Mouse (Mus musculus) G1E-ER4 (cell line): ENCODE results near the gene Zic4. TPM values are rescaled to one million over a fixed set of nuclear protein-coding genes. Genes with fewer than 3 reads are reported as not detected.

Experiments used
- GATA1 ChIP-seq: IDR thresholded peaks from one replicate; pipeline ENCODE4 v1.8.0; 2012; ENCODE audit warnings: low read length, inconsistent platforms
- polyA plus RNA-seq: library from polyadenylated mRNA; stranded (reverse); fragments of >175 nt; gene quantifications from 2 replicates; pipeline ENCODE4 v1.2.3, GENCODE M21; 2012

The Zic4 gene
- polyA plus RNA-seq, 1 experiment: not detected

DNA sequence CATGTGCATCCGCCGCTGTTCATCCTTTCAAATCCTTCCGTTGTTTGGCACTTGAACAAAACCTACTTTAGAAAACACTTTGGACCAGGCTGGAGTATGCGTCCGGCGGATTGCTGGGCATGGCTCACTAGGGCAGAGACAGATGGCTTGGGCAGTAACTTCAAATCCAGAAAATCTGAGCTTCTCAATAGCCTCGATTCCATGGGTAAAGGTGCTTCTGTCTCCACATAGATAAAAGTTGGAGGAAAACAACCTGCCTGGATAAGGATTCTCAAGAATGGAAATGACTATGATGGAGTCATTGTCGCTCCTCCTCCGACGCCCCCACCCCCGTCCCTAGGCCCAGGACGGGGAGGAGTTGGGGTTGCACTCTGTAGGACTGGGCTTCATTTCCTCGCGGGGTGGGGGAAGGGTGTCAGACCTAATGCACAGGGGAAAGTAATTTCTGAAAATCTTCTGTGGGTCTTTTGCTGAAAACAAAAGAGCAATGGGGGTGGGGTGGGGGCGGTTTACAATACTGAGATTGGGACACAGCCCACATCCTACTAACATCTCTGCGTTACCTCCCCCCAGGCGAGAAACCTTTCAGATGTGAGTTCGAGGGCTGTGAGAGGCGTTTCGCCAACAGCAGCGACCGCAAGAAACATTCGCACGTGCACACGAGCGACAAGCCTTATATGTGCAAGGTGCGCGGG, 21.4 kb downstream of the Zic4 start:
- no peak for TF ChIP-seq GATA1

DNA sequence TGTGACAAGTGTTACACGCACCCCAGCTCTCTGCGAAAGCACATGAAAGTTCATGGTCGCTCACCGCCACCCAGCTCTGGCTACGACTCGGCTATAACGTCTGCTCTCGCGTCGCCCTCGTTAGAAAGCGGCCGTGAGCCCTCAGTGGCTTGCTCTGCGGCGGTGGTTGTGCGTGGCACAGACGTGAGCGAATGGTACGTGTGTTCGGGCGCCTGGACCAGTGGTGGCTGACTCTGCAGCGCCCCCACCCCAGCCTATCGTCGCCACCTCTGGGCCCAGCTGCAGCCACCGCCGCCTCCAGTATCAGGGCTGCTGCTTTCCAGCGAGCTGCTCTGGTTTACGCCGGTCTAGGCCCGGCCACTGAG, 21.9 kb downstream of the Zic4 start:
- TF ChIP-seq GATA1: no peak

DNA sequence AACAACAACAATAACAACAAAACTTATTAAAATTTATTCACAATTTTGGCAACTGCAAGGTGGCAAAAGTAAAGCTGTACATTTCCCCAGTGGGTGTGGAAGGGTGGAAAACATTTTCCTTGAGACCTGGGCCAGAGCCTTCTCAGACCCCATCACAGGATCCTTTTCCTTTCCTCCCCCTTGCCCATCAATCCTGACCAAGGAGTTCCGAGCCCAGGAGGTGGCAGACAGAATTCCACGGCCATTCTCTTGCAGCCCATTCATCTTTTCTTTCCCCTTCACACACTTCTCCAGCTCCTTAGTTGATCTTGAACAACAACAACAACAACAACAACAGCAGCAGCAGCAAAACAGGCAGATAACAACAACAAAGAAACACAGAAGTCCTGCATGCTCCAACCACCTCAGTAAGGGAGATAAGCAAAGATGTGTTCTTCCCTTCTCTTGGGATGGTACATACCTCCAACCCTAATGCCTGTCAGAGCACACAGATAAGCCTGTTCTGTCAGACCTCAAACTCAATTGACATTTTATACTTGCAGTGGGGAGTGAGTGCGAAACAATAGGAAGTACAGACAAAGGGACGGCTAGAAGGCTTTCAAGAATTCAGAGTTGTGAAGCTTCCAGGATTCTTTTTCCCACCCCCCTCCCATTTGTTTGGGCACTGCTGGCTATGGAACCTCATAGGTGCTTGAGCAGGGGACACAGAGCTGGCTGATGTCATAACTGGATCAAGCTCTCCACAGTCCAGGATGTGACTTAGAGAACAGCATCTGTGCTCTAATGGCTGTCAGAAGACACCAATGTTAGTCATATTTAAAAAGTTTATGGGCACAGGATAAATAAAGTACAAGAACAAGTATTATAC, 22.7 kb downstream of the Zic4 start:
- TF ChIP-seq GATA1: no peak

DNA sequence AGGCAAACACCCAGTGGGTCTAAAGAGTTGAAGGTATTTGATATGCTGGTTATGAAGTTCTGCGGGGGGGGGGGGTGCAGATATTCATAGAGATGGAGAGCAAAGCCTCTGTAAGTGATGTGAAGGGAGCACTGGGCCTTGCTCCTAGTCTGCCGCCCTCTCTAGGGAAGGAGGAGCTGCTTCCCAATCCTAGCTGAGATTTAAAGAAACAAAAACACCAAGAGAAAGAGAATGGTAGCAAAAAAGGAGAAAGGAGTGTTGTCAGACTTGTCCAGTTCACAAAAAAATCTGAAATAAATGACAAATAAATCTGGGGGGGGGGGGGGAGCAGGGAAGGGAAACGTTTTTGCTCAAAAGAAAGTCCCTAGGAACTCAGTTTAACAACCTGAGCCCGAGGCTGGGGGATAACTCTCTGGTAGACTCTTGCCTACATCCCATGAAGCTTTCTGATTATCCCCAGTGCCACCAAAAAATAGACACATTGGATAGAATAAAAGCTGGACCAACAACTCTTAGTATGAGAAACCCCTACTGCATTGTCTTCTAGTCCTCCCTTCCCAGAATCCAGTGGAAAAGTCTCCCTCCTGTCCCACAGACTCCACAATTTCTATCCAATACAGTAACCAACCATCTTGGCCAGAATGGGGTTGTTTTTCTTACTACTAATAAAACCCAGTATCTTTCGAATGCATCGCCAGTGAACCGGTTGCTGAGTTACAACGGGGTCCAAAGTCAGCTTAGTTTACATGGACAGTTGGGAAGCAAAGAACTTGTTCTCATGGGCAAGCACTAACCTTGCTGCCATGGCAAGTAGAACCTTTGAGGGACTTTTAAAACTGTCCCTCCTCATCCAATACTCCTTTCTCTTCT, 23.6 kb downstream of the Zic4 start:
- TF ChIP-seq GATA1: no peak

DNA sequence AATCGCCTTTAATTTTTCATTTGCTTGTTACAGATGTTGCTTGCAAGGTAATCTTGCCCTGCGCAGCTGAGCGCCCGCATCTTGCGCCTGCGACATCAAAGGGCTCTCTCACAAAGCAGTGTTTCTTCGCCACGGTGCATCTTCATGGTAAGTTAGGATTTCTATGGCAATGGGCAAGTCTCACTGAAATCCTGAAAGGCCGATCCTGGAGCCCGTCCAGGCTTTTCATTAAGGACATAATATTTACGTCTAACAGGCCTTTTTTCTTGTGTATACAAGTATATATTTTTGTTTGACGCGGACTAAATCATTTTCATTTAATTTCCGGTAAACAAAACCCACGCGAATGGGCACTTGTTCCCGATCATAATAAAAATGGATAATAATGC, 24.3 kb downstream of the Zic4 start:
- no peak for TF ChIP-seq GATA1

DNA sequence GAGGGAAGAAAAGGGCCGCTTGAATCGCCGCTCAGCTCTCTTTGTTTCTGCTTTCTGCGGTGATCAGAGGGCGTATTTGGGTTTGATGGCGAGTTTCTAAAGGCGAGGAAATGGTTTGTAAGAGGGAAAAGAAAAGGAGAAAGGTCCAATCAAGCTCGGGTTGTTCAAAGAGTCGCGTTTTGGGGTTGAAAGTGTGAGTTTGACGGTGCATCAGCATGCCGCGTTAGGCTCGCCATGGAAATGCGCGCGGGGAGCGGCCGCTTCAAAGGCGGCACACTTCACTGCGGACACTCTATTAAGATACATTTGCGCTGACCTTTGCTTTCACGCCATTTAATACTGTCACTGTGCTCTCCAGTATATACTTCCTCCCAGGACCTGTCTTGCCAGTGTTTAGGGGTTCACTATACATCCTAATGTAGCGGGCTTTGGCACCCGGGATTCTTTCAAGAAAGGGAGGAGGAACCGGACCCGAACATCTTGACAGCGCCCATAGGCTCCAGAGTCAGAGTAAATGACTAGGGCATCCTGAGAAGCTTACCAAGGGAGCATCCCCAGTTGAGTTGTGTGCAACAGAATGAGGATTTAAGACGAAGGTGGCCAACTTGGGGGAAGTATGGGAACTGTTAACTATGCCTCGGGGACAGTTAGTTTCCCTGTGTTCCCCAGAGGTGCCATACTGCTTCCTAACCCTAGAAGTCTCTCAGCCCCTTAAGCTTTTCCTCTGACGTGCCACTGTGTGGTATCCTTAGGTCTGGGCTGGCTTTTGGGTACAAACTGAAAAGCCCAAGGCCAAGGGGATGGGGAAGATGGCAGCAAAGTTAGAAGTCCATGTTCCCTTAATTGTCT, 24.9 kb downstream of the Zic4 start:
- no peak for TF ChIP-seq GATA1

DNA sequence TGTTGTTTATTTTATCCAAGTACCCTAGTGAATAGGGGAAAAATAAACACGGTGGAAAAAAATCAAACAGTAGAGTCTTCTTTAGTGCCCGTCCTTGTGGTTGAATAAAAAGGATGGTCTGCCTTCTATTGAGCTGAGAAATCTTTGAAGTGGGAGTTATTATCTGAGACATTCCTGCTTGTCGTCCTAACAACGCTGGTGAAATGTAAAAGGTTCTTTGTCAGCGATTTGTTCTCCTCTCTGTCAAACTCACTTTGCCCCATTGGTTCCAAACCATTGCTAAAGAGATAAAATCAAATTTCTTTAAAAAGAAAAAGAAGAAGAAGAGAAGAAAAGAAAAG, 25.5 kb downstream of the Zic4 start:
- TF ChIP-seq GATA1: no peak

DNA sequence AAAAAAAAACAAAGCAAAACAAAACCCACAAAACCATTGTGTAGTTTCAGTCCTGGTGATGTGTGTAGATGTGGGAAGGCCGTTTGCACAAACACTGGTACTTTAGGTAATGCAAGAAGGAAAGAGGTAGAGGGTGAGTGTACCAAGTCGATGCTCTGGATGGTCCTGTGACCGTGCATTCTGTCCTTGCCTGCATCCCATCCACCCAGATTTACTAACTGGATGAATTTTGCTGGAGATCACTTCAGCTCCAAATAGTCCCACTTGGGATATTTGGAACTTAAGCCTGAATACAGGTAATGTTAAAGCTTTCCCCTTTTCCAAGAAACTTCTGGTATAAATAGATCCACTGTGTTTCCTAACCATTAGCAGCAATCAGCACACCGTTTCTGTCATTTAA, 26.0 kb downstream of the Zic4 start:
- no peak for TF ChIP-seq GATA1

DNA sequence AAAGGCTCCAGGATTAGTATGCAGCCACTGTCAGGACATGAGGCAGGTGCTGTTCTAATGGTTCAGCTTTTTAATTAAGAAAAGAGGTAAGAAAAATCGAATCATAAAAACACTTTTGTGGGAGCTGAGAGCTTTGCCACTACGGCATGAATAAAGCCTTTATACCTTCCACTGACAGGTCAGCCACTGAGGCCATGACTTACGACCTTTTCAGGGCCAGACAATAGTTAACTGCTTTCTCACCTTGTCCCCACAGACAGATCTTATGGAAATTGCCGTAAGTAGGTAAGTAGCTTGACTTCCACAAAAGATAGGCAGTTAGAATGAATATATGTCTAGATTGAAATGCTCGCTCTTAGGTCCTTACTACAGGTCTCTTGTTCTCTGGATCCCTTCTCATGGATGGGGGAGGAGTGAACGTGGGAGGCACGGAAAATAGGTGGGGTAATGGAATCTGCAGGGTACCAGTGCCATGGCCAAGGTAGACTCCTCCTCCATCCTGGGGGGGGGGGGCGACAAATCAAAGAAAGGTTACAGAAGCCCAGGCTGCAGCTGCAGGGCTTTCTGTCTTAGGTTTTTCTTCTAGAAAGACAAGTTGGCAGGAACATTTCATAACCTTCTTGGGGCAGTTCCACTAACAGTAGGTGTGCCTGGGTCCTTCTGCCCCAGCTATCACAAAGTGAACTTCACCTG, 31.3 kb downstream of the Zic4 start:
- no peak for TF ChIP-seq GATA1

DNA sequence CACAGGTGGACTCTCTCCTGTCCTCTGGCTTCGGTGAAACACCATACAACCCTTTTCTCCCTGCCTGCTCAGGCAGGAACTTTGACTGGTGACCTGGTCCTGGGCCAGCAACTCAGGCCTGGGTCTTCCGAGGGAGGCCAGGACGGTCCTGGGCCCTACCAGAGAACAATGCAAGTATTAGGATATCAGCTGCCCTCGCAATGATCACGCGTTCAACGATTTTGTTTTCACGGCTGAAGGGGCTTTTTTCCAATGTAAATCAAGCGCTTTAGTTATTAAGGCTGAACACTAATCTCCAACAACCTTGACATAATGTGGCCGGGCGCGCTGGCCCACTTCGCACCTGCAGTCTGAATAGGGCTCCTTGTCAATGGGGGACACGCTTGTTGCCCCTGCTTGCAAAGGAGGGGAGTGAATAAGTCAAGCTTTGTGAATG, 32.0 kb downstream of the Zic4 start:
- TF ChIP-seq GATA1: no peak

DNA sequence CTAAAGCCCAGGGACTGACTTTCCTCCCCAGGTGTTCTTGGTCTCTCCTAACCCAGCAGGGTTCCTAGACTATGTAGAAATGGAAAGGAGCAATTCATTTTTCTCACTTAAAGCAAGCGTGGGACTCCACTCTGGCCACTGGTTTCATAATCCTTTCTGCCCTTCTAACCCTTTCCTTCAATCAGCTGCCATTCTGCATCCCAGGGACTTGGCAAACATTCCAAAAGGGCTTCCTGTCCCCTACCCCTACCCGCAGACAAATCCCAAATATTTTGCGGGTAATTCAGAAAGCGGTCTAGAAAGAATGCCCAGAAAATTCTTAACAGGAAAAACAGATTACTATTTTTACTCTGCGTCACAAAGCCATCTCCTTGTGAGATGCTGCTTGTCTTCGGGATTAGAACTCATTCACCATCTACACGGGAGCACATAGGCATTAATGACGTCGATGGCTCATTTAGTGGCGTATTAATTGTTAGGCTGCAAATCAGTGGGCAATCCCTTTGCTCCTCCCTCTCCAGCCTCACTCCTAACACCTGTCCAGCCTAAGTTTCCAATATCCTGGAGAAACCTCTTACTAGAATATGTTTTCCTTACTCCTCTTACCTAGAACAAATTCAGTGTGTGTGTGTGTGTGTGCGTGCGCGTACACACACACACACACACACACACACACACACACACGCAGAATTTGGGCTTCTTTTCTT, 33.0 kb downstream of the Zic4 start:
- TF ChIP-seq GATA1: no peak

DNA sequence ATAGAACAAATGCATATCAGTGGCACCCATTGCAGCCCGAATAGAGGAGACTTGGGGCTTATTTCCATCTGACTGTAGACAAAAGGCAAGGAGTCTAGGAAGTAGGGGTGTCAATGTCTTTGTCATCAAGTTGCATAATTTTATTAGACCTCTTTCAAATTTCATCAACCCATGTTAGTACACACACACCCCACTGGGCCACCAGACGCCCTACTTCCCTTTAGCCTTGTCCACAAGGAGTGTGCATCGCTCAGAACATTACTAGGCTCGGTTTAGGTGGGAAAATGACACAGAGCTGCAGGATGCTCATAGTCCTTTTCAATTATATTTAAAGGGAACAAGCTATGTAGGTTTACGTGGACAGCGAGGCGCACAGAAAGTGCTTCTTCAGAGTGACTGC, 37.8 kb downstream of the Zic4 start:
- TF ChIP-seq GATA1: no peak

DNA sequence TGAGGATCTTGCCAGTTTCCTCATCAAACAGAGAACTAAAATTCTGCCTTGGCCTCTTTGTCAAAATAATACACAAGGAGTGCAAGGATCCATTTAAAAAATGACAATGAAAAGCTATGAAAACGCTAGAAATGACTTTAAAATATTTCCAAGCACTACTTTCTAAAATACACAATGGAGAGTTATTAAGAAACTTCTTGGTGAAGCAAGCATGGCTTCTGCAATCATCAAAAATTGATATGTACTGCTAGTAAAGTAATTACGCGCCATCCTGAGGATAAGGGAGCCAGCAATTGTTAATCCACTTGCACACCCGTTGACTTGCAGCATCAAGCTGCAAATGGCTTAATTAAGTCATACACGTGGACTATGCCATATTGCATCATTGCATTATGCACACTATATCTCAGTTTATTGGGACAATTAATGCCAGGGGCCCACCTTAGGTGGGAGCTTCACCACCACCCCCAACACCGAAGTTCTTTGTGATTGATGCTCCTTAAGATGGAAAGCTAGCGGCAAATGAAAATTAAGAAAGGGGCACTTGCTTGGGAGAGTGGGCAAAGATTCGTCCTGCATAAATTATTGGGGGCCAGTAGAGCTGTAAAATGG, 38.4 kb downstream of the Zic4 start:
- no peak for TF ChIP-seq GATA1

DNA sequence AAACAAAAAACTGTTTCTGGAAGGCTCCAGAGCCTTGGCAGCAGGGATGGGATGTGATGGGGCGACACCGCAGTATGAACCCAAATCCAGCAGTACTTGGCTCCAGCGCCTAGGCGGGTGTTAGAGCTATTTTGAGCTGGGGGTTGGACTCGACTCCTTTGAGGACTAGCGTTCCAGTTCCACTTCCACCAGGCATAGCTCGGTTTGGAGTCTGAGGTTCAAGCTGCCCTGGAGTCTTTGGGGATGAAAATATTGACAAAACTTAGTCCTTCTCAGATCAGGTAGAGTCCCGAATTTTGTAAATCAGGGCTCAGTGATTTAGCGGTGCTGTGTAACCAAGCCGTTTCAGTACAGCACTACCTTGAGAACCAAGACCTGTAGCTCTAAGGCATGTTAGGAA, 39.3 kb downstream of the Zic4 start:
- TF ChIP-seq GATA1: no peak
